Mouse (Mus musculus): ENCODE data around the gene BC030867.

BC030867 gene

DNA sequence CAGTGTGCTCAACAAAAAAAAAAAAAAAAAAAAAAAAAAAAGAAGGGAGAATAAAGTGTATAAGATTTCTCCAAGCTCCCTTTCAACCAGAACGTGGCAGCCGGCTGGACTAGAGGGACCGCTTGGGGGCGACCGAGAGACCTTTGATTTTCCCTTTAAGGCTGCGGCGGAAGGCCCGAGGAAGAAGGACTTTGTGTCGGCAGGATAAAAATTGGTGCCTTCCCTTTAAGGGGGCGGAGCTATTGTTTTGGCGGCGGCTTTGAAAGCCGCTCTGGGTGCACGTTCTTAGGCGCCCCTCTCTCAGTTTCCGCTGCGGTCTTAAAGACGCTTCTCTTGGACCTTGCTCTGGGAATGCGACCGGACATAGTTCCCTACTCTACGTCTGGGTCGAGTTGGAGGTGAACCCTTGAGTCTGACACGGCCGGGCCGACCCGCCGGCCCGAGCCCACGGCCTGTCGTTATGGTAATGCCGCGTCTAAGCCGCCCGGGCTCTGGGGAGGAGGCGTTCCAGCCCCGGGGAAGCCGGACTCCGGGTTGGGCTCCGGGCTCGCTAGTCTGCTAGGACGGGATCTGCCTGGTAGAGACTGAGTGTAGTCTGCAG is at the start of gene BC030867:
BC030867 (plus strand) TSS at position 253 of the 601 bp plus-strand sequence.
- DNase-seq (ENCODE audit: low spot score in 2 of 2) = peak; percentile 89 to 96

GRCm38 (mm10) chr11:102199856-102200255 is 48.8 kb upstream of the BC030867 start:
- no peak for DNase-seq (ENCODE audit: low spot score in 2 of 2)

DNA sequence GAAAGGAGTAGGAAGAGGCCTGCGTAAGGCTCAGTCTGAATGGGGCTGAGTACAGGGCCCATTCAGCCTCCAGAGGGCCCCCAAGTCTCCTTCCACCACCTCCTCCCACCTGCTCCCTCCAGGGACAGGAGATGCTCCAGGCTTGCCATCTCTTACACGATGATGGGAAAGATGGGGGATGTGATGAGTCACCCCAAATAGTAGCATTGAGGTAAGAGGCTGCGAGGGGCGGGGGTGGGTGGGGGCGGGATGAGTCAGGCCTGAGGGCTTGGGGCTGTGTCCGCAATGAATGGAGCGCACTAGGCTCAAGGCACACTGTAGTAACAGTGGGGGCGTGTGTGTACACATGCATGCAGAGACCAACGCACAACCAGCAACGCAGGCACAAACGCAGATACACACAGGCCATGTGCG is 47.3 kb upstream of the BC030867 start:
- no peak for DNase-seq (ENCODE audit: low spot score in 2 of 2)

- no peak for DNase-seq (ENCODE audit: low spot score in 2 of 2)
These were observed 42.2 kb upstream of the BC030867 start for GRCm38 (mm10) chr11:102206481-102206880.

DNA sequence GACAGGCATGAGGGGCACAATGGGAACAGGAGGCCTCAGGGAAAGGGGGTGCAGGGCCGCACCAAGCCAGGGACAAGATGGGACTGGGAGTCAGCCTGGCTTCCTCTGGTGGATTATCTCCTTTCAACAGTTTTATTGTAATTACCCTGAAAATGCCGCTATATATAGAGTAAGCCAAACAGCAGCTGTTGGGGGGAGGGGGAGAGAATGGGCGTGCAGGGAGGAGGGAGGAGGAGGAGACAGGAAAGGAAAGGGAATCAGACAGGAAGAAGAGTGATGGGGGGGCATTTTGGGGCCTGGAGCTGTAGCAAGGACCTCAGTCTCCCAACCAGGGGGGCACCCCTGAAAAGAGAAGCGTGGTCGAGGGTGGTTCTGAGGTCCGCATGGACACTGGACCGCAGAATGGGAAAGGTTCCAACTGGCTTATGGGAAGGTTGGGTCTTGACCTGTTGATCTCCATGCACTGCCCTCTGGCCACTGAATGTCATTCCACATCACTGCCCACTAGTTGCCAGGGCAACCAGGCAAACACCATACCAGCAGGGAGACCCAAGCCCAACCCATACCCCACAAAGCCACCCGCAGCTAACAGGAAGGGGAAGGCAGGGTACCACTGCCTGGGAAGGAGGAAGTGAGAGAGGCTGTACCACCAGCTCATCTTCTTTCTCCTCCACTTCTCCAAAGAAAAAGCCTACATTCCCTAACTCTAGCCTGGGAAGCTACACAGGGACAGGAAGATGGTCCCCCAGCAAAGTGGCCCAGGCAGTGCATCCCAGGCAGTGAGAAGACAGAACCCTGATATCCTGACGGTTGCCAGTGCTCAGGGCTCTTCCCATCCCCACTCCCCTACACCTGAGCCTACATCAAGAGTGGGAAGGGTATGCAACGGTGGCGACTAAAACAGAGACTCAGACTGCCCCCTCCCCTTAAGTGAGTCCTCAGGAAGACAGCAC is 40.6 kb upstream of the BC030867 start:
- DNase-seq (ENCODE audit: low spot score in 2 of 2) = no peak

GRCm38 (mm10) chr11:102208846-102209245 is 39.8 kb upstream of the BC030867 start:
- DNase-seq (ENCODE audit: low spot score in 2 of 2) = no peak

DNA sequence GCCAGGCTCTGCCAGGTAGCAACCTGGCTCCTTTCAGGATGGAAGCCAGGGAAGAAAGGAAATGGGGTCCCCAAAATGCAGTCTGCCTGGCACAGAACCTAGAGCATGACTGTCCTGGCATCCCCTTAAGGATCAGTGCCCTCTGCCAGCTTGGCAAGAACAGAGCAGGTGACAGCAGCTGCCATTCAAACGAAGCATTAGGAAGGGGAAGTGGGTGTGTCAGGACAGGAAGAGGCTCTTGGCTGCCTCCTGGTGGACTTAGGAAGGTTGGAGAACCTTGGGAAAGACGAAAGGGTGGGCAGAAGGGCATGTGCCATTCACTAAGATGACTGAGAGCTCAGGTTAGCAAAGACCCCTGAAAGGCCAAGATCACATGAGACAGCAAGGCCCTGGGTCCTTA is 38.9 kb upstream of the BC030867 start:
- DNase-seq (ENCODE audit: low spot score in 2 of 2) = no peak

DNA sequence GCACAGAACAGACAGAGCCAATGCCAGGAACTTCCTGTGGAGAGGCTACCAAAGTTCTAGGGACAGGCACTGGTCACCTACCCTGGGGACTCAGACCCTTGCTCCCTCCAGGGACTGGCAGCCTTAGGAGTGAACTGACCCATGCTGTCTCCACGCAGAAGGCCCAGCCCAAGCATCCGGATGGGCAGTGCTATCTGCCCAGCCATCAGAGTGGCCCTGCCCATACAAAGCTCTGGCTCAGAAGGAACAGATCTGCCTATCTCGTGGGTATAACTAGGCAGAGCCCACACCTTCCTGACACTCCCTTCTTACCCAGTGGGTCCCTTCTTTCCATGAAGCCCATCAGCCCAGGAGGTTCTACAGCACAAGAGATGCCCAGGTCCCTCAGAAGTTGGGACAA is 38.5 kb upstream of the BC030867 start:
- DNase-seq (ENCODE audit: low spot score in 2 of 2) = no peak

DNA sequence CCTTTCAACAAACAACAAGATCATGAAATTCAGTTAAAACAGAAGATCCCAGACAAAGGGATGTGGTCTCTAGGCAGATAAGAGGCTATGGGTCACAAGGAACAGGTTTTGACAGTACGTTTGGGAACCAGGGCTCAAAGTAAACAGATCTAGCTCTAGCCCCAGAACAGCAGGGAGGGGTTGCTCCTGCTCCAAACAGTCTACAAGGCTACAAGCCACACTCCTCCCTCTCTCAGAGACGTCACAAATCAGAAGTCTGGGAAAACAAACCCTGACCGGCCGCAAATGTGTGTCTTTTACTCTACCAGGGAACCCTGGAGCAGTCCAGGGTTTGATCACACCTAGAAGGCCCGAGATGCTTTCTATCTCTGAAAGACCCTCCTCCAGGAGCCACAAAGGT is 37.7 kb upstream of the BC030867 start:
- DNase-seq (ENCODE audit: low spot score in 2 of 2) = no peak

GRCm38 (mm10) chr11:102211936-102212341 is 36.7 kb upstream of the BC030867 start:
- DNase-seq (ENCODE audit: low spot score in 2 of 2) = no peak

DNA sequence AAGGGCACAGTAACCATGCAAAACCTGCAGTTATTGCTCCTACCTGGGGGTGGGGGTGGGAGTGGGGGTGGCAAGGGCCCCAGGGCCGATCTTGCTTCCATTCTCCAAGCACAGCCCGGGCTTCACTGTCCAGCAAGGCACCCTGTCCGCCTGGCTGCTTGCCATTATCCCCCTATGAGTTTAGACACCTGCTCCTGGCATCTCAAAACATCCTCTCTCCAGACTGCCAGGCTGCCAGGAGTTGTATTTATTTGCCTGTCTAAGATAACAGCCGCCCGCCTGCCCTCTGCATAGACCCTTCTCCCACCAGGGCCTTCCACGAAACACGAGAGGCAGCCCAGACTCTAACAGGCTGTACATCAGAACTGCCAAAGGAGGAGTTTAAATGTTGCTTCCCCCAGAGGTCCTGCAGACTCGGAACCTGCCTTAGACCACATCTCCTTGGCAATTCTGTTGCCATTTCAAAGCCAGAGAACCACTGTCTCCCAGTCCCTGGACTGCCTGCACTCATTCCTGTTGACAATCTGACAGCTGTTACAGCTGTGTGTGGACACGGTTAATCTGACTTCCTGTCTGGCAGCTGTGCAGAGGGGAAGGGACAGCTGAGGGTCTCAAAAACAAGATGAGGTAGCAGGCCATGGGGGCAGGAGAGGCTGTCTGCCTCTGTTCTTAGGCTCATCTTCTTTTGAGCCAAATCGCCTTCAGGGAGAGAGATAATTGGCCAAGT is 34.1 kb upstream of the BC030867 start:
- DNase-seq (ENCODE audit: low spot score in 2 of 2) = no peak

DNA sequence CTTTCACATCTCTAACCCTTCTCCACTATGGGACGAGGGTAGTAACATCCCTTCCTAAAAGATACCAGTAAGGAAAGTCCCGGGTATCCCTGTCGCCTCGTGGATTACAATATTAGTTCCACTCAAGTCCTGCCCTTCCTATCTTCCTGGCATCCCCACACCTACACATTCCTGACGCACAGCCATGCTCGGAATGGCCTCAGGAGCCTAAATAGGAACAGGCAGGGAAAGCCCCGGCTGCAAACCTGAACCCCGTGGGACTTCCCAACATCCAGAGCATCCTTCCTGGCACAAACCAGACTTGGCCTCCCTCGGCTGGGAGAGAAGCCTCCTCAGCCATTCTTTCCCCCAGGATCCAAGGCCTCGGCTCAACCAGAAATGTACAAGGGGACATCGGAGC is 33.2 kb upstream of the BC030867 start:
- no peak for DNase-seq (ENCODE audit: low spot score in 2 of 2)

- no peak for DNase-seq (ENCODE audit: low spot score in 2 of 2)
These were observed 32.4 kb upstream of the BC030867 start for GRCm38 (mm10) chr11:102216056-102216885.

DNA sequence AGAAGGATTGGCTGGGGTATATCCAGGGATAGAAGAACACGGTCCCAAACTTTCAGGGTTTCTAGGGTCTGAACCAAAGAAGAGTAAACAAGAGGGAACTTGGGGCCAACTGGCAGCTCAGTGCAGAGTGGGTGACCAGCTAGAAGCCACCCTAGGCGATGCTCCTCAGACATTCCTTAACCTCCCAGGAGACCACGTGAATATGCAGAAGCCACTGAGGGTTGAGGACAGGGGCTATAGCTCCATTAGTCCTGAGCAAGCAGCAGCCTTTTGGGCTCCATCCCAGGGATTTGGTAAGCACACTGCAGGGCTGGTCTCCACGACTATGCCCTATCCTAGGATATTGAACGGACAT is 31.8 kb upstream of the BC030867 start:
- no peak for DNase-seq (ENCODE audit: low spot score in 2 of 2)

DNA sequence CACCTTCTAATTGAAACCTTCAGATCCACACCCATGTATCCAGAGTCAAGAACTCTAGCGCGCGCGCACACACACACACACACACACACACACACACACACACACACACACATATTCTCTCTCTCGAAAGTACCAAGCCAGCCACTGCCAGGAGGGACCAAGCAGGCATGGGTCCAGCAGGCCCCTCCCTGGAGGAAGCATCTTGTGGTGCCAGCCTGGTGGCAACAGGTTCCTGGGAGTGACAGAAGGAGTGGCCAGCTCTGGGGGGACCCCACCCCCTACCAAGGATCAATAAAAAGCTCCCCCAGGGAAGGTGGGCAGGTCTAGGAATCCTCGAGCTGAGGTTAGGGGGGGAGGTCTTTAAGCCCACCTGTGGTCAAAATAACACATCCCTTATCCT is 31.3 kb upstream of the BC030867 start:
- DNase-seq (ENCODE audit: low spot score in 2 of 2) = no peak

DNA sequence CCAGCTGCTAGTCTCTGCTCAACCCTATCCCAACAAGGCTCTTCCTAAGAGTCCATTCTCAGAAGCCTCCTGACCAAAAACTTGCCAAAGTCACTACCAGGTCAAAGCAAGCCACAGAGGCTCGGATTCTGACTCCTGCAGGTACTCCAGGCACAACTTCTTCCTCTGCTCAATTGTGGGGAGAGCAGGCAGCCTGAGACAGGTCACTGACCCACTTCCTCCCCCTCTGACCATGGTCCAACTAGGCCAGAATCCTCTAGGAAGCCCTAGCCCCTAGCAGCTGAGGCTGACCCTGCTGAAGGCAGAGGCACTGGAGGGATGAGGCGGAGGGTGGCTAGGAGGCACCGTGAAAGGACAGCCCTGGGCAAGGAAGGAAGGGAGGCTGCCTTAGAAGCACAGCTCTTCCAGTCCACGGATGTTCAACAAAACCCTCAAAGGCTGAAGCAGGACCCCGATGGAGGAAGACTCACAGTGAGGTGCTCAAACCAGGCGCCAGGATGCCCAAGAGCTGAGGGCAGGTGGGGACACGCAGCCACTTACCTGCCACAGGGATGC is 30.7 kb upstream of the BC030867 start:
- DNase-seq (ENCODE audit: low spot score in 2 of 2) = no peak

GRCm38 (mm10) chr11:102218783-102219182 is 29.9 kb upstream of the BC030867 start:
- DNase-seq (ENCODE audit: low spot score in 2 of 2) = peak; percentile 59 to 64

- no peak for DNase-seq (ENCODE audit: low spot score in 2 of 2)
These were observed 29.3 kb upstream of the BC030867 start for GRCm38 (mm10) chr11:102219247-102219993.

DNA sequence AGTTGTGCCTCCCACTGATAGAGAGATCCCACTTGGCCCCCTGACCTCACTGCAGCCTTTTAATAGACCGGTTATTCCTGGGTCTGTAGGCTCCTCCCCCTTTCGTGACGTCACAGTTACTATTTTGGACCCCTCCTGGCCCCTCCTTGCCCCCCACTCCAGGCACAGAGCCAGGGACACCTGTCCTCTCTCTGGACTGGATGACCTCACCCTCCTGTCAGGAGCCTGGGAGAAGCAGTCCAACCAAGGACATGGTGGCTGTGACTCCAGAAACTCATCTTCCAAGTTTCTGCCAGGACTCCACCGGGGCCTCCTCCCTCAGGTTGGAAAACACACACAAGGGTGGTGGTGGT is 28.7 kb upstream of the BC030867 start:
- no peak for DNase-seq (ENCODE audit: low spot score in 2 of 2)

DNA sequence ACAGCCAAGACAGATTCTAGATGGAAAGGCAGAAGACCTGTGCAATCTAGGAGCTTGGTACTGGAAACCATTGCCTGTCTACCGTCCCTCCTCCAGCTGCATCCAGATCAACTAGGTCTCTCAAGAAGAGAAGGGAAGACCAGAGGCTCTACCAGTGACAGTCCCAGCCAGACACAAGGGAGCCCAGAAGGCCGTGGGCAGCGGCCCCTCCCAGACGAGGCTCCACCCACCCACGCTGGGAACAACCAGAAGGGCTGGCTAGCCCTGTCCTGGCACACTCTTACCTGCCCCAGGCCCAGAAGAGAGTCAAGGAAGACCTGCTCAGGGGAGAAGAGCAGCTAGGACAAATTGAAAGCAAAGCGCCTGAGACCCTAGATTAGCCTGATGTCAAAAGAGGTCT is 28.2 kb upstream of the BC030867 start:
- no peak for DNase-seq (ENCODE audit: low spot score in 2 of 2)
